Comparison of ENCODE assay signal across 8 mouse cellular contexts in genomic region chr16:22430211-22430951, GRCm38 (mm10). TPM values are rescaled to one million over a fixed set of nuclear protein-coding genes. Genes with fewer than 3 reads are reported as not detected.
DNase-seq lines count a peak whose midpoint lies in the region; TF ChIP-seq lines count a peak whose summit lies in the region.

No protein-coding gene starts in this region.

- peak overlapping the region; percentile 37; the same call in 1 of the 2 replicates for H3K27ac ChIP-seq in embryonic fibroblast, embryonic 13.5 days (ENCODE audit: insufficient read depth, low read length)

- intact Hi-C loops in gastrocnemius, postnatal 36 days (cut with DNase I) = loop anchor here (1.0 to 10.0 kb wide), 2 partner anchors 14 to 126 kb away; no protein-coding TSS in a partner anchor

- TF ChIP-seq CTCF in embryonic fibroblast, embryonic 13.5 days (IDR thresholded peaks at IDR 0.05; ENCODE audit: borderline replicate concordance, insufficient read depth, low read length) = no peak

- H3K4me3 ChIP-seq in embryonic fibroblast, embryonic 13.5 days (ENCODE audit: insufficient read depth, low read length) = no peak overlapping the region

- TF ChIP-seq POLR2A in embryonic fibroblast, embryonic 13.5 days (IDR thresholded peaks at IDR 0.05; ENCODE audit: low read depth, low read length) = no peak

- DNase-seq in gastrocnemius, adult 18-20 months (ENCODE audit: low spot score) = peak; percentile 12
- no peak for DNase-seq in gastrocnemius, postnatal 36 days
- peak; percentile 78 for DNase-seq in Muller cell, postnatal 12 days (ENCODE audit: inconsistent ontology term)
- peak; percentile 81 to 84 for DNase-seq in layer of hippocampus, postnatal 10 days (ENCODE audit: low spot score in 2 of 2)
- peak; percentile 85 to 89 for DNase-seq in right cerebral cortex, postnatal 10 days (ENCODE audit: low spot score in 2 of 2)
- DNase-seq in adipocyte (ENCODE audit: low spot score) = no peak
- DNase-seq in thymus, postnatal 0 days (ENCODE audit: low spot score) = no peak

- peaks cover 18% of the 10 kb centered on the region for H3K4me1 ChIP-seq in embryonic fibroblast, embryonic 13.5 days (ENCODE audit: control insufficient read depth, insufficient read depth, low read length)

RNA-seq across cellular contexts. Expression of gene Etv5, which starts 9.1 kb away (rescaled TPM):
- total RNA-seq in gastrocnemius, adult 18-20 months (2021) = 1 to 10 TPM; 6.9 to 7.0 TPM
- 10 to 100 TPM; 10.6 to 13.1 TPM for total RNA-seq in gastrocnemius, postnatal 36 days (2021)
- 22.6 and 30.8 TPM in 2 replicates for polyA plus RNA-seq in embryonic fibroblast, embryonic 13.5 days (2011; ENCODE audit: insufficient read length, low read depth, missing spikeins)
- 10 to 100 TPM; 38.8 to 39.7 TPM for total RNA-seq in layer of hippocampus, postnatal 10 days (2021)
- 12.1 and 14.7 TPM in 2 replicates for polyA plus RNA-seq in thymus, postnatal 0 days (2015; fragmentation: Nextera tagmentation; extraction: Ambion mirVana)

Comparison
In these comparisons a context has a peak if more than half of its experiments do, and no peak if none do; other contexts are left out.
1. DNase-seq: peak in gastrocnemius, adult 18-20 months (single experiment), Muller cell, postnatal 12 days (single experiment), layer of hippocampus, postnatal 10 days (2 of 2) and right cerebral cortex, postnatal 10 days (2 of 2); none in gastrocnemius, postnatal 36 days (0 of 2), adipocyte (single experiment) and thymus, postnatal 0 days (single experiment).